Mouse (Mus musculus) splenic B cell, adult 2 months (primary cell): ENCODE measurements around the gene Cd63.

Source experiments
- DNase-seq: peaks from one replicate; pipeline ENCODE4 v3.0.0-alpha.2; 2011; ENCODE audit warnings: low read depth, low spot score
- H3K27me3 ChIP-seq: 2 replicates; pipeline ENCODE4 v1.6.1; 2012; ENCODE audit warnings: mild to moderate bottlenecking, low read length, moderate library complexity, mixed read lengths; ENCODE audit not compliant: control insufficient read depth, poor library complexity, insufficient read depth, severe bottlenecking
- H3K36me3 ChIP-seq: 2 replicates; pipeline ENCODE4 v1.6.1; 2012; ENCODE audit warnings: mild to moderate bottlenecking, low read length, moderate library complexity, mixed read lengths; ENCODE audit not compliant: control insufficient read depth, poor library complexity, insufficient read depth, severe bottlenecking

Gene Cd63

GRCm38 (mm10) chr10:128929638-128930378 lies 29.0 kb downstream of the Cd63 start:
- no peak for DNase-seq
- Histone ChIP-seq H3K36me3 (no peaks in the 10 kb centered on the region), H3K27me3 (no peaks in the 10 kb centered on the region)

- Histone ChIP-seq H3K36me3 (no peaks in the 10 kb centered on the region), H3K27me3 (no peaks in the 10 kb centered on the region; the same call in 1 of the 2 replicates)
- no peak for DNase-seq
Measured at GRCm38 (mm10) chr10:128931441-128931840, 30.7 kb downstream of the Cd63 start.

GRCm38 (mm10) chr10:128933574-128933973 lies 32.8 kb downstream of the Cd63 start, which contains the start of gene Itga7:
Gene Itga7 (plus strand): TSS chr10:128933818.
- Histone ChIP-seq H3K36me3 (no peaks in the 10 kb centered on the region), H3K27me3 (no peaks in the 10 kb centered on the region; the same call in 1 of the 2 replicates)
- DNase-seq = peak; percentile 30

- no peaks in the 10 kb centered on the region; the same call in 1 of the 2 replicates for H3K27me3 ChIP-seq
- DNase-seq = no peak
- no peaks in the 10 kb centered on the region for H3K36me3 ChIP-seq
Measured at GRCm38 (mm10) chr10:128933976-128934721, 33.4 kb downstream of the Cd63 start.

DNA sequence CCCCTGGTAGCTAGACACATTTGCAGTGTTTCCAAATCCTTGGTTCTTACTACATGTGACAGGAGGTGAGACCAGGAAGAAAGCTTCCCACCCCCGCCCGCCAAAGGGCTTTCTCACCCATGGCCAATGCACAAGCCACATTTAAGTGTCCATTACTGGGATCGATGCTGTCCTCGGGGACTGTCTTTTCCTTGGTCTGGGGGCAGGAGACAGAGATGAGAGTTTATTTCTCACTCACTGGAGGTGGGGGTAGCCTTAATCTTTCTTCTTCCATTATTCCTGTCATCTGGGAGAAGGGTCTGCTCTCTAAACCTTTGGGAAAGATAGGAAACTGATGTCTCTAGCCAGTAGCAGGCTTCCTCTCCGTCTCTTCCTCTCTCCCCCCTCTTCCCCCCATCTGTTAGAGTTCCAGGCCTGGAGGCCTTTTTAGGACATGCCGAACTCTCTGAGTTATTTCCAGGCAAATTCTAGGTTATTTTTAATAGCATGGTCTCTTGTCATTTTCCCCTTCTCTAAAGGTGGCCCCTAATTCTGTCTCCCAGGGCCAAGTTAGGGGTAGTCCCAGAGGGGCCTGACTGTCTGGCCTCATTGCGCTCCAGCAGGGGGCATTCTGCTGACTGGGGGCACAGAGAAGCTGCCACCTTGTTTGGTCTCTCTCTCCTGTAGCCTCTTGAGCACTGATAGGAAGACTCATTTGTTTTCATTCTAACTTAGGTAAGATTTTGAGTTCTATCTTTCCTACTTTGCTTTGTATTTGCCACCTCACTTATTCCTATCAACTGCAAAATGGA lies 34.4 kb downstream of the Cd63 start:
- DNase-seq = no peak
- Histone ChIP-seq H3K27me3 (no peaks in the 10 kb centered on the region; the same call in 1 of the 2 replicates), H3K36me3 (no peaks in the 10 kb centered on the region)

- DNase-seq = no peak
- Histone ChIP-seq H3K36me3 (no peaks in the 10 kb centered on the region), H3K27me3 (no peaks in the 10 kb centered on the region; the same call in 1 of the 2 replicates)
Measured at GRCm38 (mm10) chr10:128935826-128936440, 35.1 kb downstream of the Cd63 start.

GRCm38 (mm10) chr10:128937756-128938390 lies 37.1 kb downstream of the Cd63 start:
- Histone ChIP-seq H3K27me3 (no peaks in the 10 kb centered on the region; the same call in 1 of the 2 replicates), H3K36me3 (no peaks in the 10 kb centered on the region)
- no peak for DNase-seq

DNA sequence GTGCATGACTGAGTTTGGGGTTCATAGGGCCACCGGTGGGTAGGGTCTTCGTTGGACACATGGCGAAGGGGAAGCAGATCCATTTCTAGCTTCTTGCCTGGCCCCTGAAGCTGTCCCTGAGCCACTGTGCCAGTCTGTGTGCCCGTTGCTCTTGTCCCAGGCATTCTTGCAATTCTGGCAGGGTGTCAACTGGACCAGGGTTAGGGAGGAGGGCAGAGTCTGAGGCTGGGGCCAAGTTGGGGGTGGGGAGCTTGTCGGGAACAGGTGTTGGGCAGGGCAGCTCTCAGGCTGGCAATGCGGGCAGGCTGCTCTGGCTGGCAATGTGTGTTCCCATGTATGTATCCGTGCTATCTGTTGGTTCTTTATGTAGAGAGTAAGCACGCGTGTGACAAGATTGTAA lies 37.7 kb downstream of the Cd63 start:
- no peak for DNase-seq
- H3K27me3 ChIP-seq = no peaks in the 10 kb centered on the region; the same call in 1 of the 2 replicates
- H3K36me3 ChIP-seq = no peaks in the 10 kb centered on the region

DNA sequence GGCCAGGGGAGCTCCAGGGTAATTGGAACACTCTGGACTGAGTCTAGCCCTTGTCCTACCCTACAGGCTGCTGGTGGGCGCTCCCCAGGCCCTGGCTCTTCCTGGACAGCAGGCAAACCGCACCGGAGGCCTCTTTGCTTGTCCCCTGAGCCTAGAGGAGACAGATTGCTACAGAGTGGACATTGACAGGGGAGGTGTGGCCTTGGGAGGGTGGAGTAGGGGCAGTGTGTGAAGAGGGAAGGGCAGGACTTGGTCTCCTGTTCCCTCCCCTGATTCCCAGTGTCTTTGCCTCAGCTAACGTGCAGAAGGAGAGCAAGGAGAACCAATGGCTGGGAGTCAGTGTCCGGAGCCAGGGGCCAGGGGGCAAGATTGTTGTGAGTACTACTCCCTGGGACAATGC lies 38.2 kb downstream of the Cd63 start:
- H3K27me3 ChIP-seq = no peaks in the 10 kb centered on the region; the same call in 1 of the 2 replicates

GRCm38 (mm10) chr10:128940475-128941061 lies 39.8 kb downstream of the Cd63 start:
- no peak for DNase-seq
- Histone ChIP-seq H3K27me3 (no peaks in the 10 kb centered on the region; the same call in 1 of the 2 replicates), H3K36me3 (no peaks in the 10 kb centered on the region)

More for the DNA sequence above, 38.2 kb downstream of the Cd63 start:
- DNase-seq = no peak
- H3K36me3 ChIP-seq = no peaks in the 10 kb centered on the region

DNA sequence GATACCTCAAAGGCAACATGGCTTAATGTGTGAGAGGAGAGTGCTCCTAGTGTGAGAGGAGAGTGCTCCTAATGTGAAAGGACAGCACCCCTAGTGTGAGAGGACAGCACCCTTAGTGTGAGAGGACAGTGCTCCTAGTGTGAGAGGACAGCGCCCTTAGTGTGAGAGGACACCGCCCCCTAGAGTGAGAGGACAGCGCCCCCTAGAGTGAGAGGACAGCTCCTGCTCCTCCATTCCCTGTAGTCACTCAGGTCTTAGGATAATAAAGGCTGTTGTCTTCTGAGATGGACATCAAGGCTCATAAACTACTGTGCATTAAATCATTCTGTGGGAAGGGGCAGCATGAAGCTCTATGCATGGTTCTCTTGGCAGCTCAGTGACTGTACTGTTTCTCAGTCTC lies 44.9 kb downstream of the Cd63 start:
- peak; percentile 24 for DNase-seq
- no peaks in the 10 kb centered on the region for H3K36me3 ChIP-seq
- H3K27me3 ChIP-seq = no peaks in the 10 kb centered on the region

DNA sequence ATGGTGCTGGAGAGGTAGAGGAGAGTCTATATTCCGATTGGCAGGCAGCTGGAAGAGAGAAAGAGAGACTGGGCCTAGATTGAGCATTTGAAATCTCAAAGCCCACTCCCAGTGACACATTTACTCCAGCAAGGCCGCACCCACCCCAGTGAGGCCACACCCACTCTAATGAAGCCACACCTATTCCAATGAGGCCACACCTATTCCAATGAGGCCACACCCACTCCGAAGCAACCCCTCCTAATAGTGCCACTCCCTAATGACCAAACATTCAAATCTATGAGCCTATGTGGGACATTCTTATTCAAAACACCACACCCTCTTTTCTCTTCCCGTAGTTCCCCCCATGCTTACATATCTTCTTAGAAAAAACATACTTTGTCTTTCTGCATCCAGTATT lies 46.7 kb downstream of the Cd63 start:
- DNase-seq = no peak
- no peaks in the 10 kb centered on the region for H3K27me3 ChIP-seq
- no peaks in the 10 kb centered on the region for H3K36me3 ChIP-seq

- no peak for DNase-seq
- no peaks in the 10 kb centered on the region for H3K36me3 ChIP-seq
- H3K27me3 ChIP-seq = no peaks in the 10 kb centered on the region
Measured at GRCm38 (mm10) chr10:128950208-128950887, 49.6 kb downstream of the Cd63 start.
